Mouse (Mus musculus) adrenal gland, adult 18-20 months (tissue): ENCODE measurements at regions not wholly inside any gene's neighbourhood (a gene's known extent, or its start where the extent isn't known, plus 50 kb on each side); places are given as distances from the start of the nearest gene placed in this dataset.
A peak's percentile ranks its signal among the peaks of the same experiment; 100 is the strongest.

ENCODE experiments used
- DNase-seq, 2 experiments: peaks; one replicate each; pipeline ENCODE4 v3.0.0; 2021 to 2022; ENCODE audit warnings: low spot score in 2 of 2

DNA sequence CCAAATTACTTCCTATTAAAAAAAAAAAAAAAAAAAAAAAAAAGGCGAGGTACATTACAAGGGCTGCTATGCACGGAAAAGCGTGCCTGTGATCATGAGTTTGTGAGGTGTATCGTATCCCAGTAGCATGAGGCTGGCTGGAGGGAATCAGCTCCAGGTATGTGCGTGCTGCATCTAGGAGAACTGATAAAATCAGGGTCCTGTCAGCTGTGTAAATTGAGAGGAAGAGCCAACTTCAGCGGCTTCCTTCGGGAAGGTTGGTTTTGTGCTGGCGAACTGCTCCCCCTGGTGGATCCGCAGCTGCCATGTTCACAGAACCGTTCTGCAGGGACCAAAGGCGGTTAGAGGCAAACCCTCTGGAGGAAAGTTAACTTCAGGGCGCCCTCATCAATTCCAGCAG is 60.8 kb upstream of the Gm10295 start:
- DNase-seq, result peak; percentile 76 to 79

DNA sequence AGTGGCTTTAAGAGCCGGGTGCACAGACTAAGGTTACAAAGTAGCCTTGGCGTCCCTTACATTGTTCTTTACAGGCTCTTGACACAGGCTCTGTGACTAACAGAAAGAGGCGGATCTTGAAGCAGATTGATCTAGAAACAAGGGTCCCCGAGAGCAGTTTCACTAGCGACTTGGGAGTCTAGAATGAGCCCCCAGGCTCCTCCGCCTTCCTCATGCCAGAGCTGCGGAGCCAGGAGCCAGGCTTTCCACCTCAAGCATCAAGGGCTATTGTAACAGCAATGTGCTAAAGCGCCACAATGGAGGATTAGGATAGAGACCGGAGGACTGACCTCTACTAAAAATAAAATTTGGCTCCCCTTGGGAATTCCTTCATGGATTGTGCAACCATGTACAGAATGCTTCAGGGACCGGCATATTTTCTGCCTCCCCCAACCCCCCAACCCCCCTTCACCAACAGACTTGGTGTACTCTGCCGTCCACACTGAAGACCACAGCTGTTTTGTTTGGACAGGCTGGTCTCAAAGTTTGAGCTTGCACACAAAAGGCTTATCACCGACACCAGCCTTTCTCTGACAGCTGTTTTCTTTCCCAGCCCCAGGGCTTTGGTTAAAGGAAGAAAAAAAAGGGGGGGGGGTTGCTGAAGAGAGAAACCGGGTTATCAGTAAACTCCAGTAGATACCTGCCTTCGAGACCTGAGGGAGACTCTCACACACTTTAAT is 60.2 kb upstream of the Gm10295 start:
- DNase-seq, result peak in 1 of 2 experiments; percentile 20

DNA sequence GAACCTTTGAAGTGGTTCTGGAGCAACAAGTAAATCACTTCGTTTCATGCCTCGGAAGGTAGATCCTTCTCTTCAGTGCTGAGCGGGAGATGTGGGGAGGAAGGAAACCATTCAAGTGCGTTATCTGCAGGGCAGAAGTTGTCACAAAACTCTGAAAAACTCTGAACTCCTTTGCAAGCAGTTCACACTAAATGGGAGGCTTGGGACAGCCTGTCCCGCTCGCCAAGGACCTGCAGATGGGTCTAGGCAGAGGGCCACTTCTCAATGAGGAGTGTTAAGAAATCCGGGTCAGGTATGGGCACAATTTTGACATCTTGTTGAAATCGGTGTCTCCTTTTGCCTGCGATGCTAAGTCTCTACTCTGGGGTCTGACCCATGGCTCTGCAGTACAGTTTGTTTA is 58.6 kb upstream of the Gm10295 start:
- DNase-seq, result no peak

DNA sequence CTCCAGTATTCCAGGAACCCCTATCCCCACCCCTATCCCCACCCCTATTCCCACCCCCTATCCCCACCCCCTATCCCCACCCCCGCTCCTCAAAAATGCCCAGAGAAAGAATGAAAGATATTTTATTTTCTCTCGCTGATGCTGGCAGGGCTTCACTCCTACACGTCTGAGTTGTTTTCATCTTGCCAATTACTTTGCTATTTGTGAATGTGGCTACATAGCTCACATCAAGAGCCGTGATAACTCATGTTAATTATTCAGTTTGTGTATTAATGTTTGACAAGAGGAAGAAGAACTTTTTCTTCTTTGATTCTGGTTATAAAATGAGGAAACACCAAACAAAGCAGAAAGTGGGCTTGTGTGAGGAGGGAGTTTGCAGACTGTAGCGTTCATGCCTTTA is 57.8 kb upstream of the Gm10295 start:
- no peak for DNase-seq

DNA sequence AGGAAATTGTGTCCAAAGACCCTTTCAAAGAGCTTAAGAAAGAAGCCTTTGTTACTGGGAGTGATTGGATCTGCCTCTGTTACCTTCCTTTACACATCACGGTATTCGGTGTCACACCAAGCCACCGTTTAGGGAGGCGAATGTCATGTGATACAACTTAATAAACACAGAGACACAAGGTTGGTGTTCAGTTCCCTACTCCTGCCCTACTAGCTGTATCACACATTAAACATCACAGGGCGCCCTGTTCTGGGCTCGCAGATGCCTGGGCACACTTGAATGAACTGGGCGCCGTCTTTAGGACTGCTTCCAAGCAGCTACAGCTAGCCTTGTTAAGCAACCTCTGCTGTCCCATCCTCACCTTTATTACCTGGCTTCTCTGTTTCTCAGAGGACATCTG is 55.0 kb upstream of the Gm10295 start:
- DNase-seq, result no peak
